Mouse (Mus musculus): ENCODE measurements around the gene Ankrd33. TPM values are rescaled to one million over a fixed set of nuclear protein-coding genes. Genes with fewer than 3 reads are reported as not detected.
"Not testable (repeated sequence)": the region's sequence is repeated elsewhere in the genome, so short reads cannot be mapped to it uniquely, and the experiment has no call there.

Gene Ankrd33
- polyA plus RNA-seq, 1 experiment from 2014 or later, result not detected

DNA sequence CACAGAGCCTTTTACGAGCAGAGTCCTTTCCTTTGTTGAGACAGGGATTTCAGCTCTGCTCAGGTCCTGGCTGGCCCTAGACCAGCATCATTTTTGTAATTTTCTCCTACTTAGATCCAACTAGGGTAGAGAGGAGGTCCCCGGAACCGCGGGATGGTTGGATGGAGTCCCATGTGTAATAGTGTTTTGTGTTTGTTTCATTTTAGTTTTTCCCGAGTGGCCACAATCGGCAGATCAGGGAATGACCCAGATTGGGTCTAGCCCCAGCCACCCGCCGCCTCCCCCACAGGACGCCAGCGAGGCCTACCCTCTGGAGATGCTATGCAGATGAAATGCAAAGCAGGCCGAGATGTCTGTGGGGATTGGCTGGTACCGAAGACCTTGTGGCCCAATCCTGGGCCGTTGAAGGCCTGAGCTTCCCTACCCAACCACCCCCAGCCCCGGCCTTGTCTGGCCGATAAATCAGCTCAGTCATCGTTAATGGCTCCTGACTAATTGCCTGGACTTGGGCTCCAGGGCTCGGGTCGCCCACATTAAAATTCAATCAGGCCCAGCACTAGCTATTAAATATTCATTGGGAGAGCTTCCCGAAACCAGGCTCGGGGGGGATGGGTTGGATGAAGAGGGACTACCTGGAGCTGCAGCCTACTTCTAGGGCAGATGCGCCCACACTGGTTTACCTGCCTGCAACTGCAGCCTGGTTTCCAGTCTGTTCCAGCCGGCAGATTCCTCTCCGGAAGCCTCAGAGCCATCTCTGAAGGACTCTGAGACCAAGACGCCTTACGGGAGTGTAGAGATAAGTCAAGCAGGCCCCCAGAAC, 22.5 kb upstream of the Ankrd33 start:
- 12% methylated on average over 25 of the region's 25 CpGs for WGBS
- Histone ChIP-seq H3K27me3 (ENCODE audit: insufficient read depth, poor library complexity, severe bottlenecking) (peaks cover 29% of the 10 kb centered on the region), H3K4me1 (peaks cover 45% of the 10 kb centered on the region), H3K9me3 (no peaks in the 10 kb centered on the region), H3K27ac (peak overlapping the region; percentile 57), H3K36me3 (no peaks in the 10 kb centered on the region), H3K4me3 (peak overlapping the region; percentile 22)
- DNase-seq (ENCODE audit: low spot score), result no peak

DNA sequence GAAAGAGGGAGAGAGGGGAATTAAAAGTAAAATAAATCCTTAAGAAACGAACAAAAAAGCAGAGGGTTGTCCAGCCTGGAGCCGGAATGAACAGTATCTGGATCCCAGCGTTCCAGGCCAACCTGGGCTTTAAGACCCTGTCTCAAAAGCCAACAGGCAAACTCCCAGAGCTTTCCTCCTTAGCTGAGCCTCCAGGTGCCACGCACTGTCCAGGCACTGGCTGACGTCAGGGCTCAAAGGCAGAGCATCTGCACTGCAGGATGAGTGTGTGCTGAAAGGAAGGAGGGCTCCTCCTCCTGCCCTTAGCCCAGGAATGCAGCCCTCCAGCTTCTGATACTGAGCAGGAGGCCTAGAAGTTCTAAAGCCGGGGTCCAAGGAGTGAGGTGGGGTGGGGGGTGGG, 21.6 kb upstream of the Ankrd33 start:
- H3K36me3 ChIP-seq, result no peaks in the 10 kb centered on the region
- H3K27me3 ChIP-seq (ENCODE audit: insufficient read depth, poor library complexity, severe bottlenecking), result peaks cover 34% of the 10 kb centered on the region
- no peak overlapping the region for H3K4me3 ChIP-seq
- no peaks in the 10 kb centered on the region for H3K9me3 ChIP-seq
- peaks cover 53% of the 10 kb centered on the region for H3K4me1 ChIP-seq
- 0 out of 2 replicates have a peak overlapping the region, but pooled peaks have one; percentile 5 for H3K27ac ChIP-seq
- DNase-seq (ENCODE audit: low spot score), result no peak
- 45% methylated on average over 6 of the region's 6 CpGs for WGBS

DNA sequence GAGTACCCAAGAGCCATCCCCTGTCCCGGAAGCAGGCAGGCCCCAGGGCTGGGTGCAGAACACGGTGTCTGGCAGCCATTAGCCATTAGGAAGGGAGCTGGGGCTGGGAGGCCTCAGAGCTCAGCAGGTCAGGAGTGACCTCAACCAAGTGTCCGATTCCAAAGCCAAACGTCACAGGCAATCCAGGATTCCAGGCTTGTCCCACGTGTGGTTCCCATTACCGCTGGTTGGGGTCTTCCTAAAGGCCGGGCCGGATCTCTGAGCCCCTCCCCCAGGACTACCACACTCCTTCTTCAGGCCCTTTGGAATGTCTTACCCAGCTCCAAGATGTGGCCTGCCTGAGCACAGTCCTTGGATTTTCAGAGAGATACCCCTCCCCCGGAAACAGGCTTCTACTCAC, 20.6 kb upstream of the Ankrd33 start:
- WGBS, result 50% methylated on average over 9 of the region's 9 CpGs
- H3K4me3 ChIP-seq, result no peak overlapping the region
- no peaks in the 10 kb centered on the region for H3K36me3 ChIP-seq
- 0 out of 2 replicates have a peak overlapping the region, but pooled peaks have one; percentile 5 for H3K27ac ChIP-seq
- peaks cover 53% of the 10 kb centered on the region for H3K4me1 ChIP-seq
- no peaks in the 10 kb centered on the region for H3K9me3 ChIP-seq
- DNase-seq (ENCODE audit: low spot score), result no peak
- H3K27me3 ChIP-seq (ENCODE audit: insufficient read depth, poor library complexity, severe bottlenecking), result peaks cover 40% of the 10 kb centered on the region

DNA sequence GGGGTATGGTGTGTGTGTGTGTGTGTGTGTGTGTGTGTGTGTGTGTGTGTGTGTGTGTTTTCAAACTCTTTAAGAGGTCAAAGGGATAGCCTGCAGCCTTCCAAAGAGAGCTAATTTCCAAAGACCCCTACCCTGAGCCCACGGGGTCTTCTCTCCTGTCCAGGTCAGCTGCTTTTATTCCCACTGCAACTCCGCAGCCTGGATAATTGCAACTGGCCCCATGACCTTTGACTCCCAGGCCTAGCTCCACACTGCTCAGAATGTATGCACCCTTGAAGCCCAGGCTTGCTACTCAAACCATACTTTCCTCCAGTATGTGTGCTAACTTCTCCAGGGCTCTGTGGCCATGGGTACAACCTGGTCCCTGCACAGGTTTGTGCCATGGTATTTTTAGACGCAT, 20.2 kb upstream of the Ankrd33 start:
- Histone ChIP-seq H3K9me3 (no peaks in the 10 kb centered on the region), H3K27ac (no peak overlapping the region), H3K4me3 (no peak overlapping the region), H3K27me3 (ENCODE audit: insufficient read depth, poor library complexity, severe bottlenecking) (peaks cover 40% of the 10 kb centered on the region), H3K4me1 (peaks cover 53% of the 10 kb centered on the region), H3K36me3 (no peaks in the 10 kb centered on the region)
- no peak for DNase-seq (ENCODE audit: low spot score)
- 74% methylated on average over 3 of the region's 3 CpGs for WGBS

DNA sequence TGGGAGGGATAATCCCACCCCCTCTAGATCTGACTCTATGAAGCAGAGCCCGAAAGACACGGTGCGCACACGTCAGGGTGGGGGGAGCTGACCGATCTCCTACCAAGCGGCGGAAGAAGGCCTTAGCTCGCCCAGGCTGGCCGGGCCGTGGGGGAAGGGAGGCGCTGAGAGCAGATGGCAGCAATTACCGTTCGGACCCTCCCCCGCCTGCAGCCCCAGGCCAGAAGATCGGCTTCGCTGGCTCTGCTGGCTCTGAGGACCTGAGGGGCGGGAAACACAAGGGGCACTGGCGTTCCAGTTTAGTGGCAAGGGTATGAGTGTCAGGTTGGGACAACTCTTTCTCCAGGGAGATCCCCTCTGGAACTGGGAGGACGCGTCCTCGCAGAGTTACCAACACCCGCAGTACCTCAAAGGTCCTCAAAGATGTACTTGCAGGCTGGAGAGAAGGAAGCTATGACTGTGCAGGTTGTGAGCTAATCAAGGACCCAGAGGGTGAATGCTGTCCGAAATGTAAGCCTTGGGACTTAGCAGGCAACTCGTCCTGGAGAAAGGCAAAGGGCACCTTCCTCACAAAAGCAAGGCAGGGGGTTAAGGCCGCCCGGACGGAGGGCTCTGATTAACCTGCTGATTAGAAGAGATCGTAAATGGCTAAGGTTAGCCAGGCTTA, 17.4 kb upstream of the Ankrd33 start:
- Histone ChIP-seq H3K36me3 (no peaks in the 10 kb centered on the region), H3K27ac (peak overlapping the region; percentile 67), H3K4me3 (peak overlapping the region; percentile 43), H3K9me3 (no peaks in the 10 kb centered on the region), H3K27me3 (ENCODE audit: insufficient read depth, poor library complexity, severe bottlenecking) (peaks cover 36% of the 10 kb centered on the region), H3K4me1 (peaks cover 38% of the 10 kb centered on the region)
- DNase-seq (ENCODE audit: low spot score), result no peak
- 3% methylated on average over 28 of the region's 28 CpGs for WGBS

DNA sequence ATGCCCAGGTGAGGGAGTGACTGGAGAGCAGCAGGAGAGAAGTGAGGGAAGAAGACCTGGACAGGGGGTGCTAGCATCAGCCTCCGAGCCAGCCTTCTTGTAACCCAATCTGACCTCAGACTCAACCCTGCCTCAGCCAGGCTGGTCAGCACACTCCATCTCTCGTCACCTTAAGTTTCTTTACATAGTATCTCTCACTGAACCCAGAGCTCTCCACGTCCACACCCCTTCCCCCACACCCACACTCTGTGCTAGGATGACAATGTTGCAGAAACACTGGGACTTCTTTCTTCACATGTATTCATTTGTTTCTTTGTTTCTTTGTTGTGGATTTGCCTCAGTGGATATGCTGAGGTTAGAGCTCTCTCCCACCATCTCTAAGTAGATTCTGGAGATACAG, 14.6 kb upstream of the Ankrd33 start:
- peaks cover 18% of the 10 kb centered on the region for H3K4me1 ChIP-seq
- no peak overlapping the region for H3K27ac ChIP-seq
- H3K36me3 ChIP-seq, result no peaks in the 10 kb centered on the region
- no peak for DNase-seq (ENCODE audit: low spot score)
- no peaks in the 10 kb centered on the region for H3K9me3 ChIP-seq
- no peak overlapping the region for H3K4me3 ChIP-seq
- WGBS, result 48% methylated on average over 3 of the region's 3 CpGs
- H3K27me3 ChIP-seq (ENCODE audit: insufficient read depth, poor library complexity, severe bottlenecking), result peaks cover 32% of the 10 kb centered on the region

DNA sequence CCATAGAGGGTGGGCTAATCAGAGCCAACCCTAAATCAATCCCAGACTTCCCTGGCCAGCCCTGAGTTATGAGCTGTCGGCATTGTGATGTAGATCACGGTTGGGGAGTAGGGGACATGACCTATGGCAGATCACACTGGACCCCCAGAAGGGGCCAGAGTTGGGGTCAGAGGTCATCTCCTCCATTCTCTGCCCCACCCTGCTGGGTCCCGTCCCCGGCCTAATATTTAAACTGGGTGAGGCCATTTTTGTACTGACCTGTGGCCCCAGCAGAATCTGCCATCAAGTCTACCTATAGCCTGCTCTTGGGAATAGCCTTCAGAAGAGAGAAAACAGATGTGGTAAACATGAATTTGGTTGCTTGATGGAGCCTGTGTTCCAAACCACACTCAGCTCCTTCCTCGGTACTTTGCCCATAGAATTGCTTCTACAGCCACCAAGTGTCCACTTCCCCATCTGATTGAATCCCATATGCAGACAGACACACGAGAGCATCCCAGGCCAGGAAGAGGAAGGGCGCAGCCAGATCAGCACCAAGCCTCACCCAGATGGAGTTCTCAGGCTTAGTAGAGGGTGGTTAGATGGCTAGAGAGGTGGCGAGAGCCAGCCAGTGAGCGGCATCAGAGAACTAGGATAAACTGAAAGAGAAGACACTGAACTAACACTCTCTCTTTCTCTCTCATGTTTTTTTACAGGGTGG, 11.8 kb upstream of the Ankrd33 start:
- H3K4me1 ChIP-seq, result peaks cover 6% of the 10 kb centered on the region
- H3K9me3 ChIP-seq, result no peaks in the 10 kb centered on the region
- H3K36me3 ChIP-seq, result no peaks in the 10 kb centered on the region
- H3K27ac ChIP-seq, result no peak overlapping the region
- H3K4me3 ChIP-seq, result no peak overlapping the region
- DNase-seq (ENCODE audit: low spot score), result no peak
- WGBS, result 78% methylated on average over 9 of the region's 9 CpGs
- peaks cover 18% of the 10 kb centered on the region for H3K27me3 ChIP-seq (ENCODE audit: insufficient read depth, poor library complexity, severe bottlenecking)

DNA sequence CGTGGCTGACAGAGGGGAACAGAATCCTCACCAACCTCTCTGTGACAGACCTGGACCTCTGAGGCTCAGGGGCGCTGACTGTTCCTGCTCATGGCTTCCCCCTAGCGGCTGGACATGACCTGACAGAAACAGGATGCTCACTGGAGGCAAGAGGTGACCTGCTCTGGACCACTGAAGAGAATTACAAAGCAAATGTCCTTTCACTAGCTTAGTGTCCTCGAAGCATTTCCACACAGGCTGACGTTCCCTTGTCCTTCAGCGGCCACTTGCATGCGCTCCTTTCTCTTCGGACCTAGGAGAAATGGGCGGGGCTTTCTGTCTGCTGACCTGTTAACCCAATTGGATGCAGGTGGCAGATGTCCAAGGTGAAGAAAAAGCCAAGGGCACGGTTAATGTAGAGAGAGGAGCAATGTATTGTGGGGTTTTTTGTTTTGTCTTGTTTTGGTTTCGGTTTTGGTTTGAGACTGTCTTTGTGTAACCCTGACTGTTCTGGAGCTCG, 10.0 kb upstream of the Ankrd33 start:
- 18% methylated on average over 12 of the region's 12 CpGs for WGBS
- Histone ChIP-seq H3K4me1 (peaks cover 6% of the 10 kb centered on the region), H3K9me3 (no peaks in the 10 kb centered on the region), H3K27me3 (ENCODE audit: insufficient read depth, poor library complexity, severe bottlenecking) (peaks cover 10% of the 10 kb centered on the region; the same call in 1 of the 2 replicates), H3K27ac (no peak overlapping the region), H3K4me3 (no peak overlapping the region), H3K36me3 (no peaks in the 10 kb centered on the region)
- DNase-seq (ENCODE audit: low spot score), result no peak

DNA sequence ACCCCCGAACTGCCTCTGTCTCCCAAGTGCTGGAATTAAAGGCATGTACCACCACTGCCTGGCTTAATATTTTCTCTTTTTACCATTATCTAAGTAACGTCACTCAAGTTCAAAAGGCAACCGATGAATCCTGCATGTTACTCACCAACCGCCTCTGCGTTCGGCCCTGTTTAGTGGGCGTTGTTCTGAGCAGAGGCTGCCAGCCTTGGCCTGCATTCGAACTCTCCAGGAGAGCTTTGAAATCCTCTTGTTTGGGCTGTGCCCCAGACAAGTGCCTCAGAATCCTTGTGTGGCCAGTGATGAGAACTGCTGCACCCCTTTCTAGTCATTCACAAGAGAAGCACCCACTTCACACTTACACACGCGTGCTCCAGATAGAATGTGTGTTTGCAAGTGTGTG, 9.5 kb upstream of the Ankrd33 start:
- no peak for DNase-seq (ENCODE audit: low spot score)
- H3K4me3 ChIP-seq, result no peak overlapping the region
- H3K27me3 ChIP-seq (ENCODE audit: insufficient read depth, poor library complexity, severe bottlenecking), result peaks cover 7% of the 10 kb centered on the region
- H3K4me1 ChIP-seq, result peaks cover 6% of the 10 kb centered on the region
- H3K27ac ChIP-seq, result no peak overlapping the region
- no peaks in the 10 kb centered on the region for H3K36me3 ChIP-seq
- no peaks in the 10 kb centered on the region for H3K9me3 ChIP-seq
- WGBS, result 87% methylated on average over 10 of the region's 10 CpGs

DNA sequence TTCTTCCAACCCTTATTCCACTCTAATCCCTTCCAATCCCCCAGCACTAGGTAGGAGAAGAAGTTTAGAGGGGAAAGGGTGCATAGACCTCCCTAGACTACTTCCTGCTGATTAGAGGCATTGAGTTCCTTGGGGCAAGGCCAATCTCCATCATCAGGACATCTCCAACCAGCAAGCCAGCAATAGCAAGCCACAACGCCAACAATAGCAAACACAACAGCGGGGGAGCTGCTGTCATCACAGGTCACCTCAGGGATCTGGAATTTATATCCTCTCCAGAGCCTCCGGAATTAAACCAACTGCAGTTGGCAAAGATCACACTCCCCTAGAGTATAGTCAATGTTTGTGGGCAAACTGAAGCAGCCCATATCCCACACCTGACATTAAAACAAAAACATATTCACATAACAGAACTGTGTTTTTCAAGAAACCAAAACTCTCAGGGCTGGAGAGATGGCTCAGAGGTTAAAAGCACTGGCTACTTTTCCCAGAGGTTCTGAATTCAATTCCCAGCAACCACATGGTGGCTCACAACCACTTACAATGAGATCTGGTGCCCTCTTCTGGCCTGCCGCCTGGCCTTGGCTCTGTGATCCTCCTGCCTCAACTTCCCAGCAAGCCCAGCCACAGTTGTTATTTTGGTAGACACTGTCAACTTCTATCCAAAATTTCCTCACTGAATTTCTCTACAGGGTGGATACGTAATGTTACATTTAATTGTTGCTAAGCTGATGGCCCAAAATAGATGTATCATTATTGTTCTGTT, 7.5 kb upstream of the Ankrd33 start:
- no peak overlapping the region for H3K27ac ChIP-seq
- H3K36me3 ChIP-seq, result no peaks in the 10 kb centered on the region
- DNase-seq (ENCODE audit: low spot score), result no peak
- no peak overlapping the region for H3K4me3 ChIP-seq
- WGBS, result 81% methylated on average over 5 of the region's 5 CpGs
- peaks cover 16% of the 10 kb centered on the region for H3K27me3 ChIP-seq (ENCODE audit: insufficient read depth, poor library complexity, severe bottlenecking)
- H3K4me1 ChIP-seq, result peaks cover 6% of the 10 kb centered on the region
- no peaks in the 10 kb centered on the region for H3K9me3 ChIP-seq

DNA sequence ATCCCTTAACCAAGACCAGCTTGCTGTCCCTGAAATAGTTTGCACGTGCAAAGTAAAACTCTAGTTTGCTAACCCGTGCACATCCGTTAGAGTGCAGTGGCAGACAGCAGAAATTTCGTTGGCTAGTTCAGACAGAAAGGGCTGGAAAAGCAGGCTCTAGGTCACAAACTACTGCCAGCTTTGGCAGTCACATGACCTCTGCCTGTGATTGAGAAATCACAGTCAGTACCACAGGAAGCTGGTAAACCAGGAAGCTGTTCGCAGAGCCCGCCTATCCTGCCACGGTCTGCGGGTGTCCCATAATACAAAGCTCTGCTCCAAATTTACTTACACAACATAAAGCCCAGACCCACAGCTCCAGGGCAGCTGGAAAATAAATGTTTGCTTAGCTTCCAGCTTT, 2.4 kb upstream of the Ankrd33 start:
- no peaks in the 10 kb centered on the region for H3K36me3 ChIP-seq
- peaks cover 20% of the 10 kb centered on the region for H3K27me3 ChIP-seq (ENCODE audit: insufficient read depth, poor library complexity, severe bottlenecking)
- no peak for DNase-seq (ENCODE audit: low spot score)
- H3K9me3 ChIP-seq, result no peaks in the 10 kb centered on the region
- WGBS, result 75% methylated on average over 8 of the region's 8 CpGs
- H3K4me1 ChIP-seq, result peaks cover 2% of the 10 kb centered on the region; the same call in 1 of the 2 replicates
- H3K27ac ChIP-seq, result no peak overlapping the region
- no peak overlapping the region for H3K4me3 ChIP-seq

DNA sequence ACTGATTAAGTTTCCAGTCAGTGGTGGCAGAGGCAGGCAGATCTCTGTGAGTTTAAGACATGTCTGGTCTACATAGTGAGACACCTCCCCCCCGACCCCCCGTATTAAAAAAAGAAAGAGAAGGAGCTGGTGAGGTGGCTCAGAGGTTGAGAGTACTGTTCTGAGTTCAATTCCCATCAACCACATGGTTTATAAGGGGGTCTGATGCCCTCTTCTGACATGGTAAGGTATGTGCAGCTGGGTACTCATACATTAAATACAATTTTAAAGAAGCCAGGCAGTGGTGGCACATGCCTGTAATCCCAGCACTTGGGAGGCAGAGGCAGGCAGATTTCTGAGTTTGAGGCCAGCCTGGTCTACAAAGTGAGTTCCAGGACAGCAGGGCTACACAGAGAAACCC, 1.8 kb upstream of the Ankrd33 start:
- H3K4me1 ChIP-seq; H3K9me3 ChIP-seq; DNase-seq (ENCODE audit: low spot score); H3K36me3 ChIP-seq; H3K27ac ChIP-seq; H3K4me3 ChIP-seq: not testable (repeated sequence)
- 79% methylated on average over 2 of the region's 2 CpGs for WGBS
- H3K27me3 ChIP-seq (ENCODE audit: insufficient read depth, poor library complexity, severe bottlenecking), result peaks cover 21% of the 10 kb centered on the region
